Mouse (Mus musculus) WW6 (cell line): ENCODE measurements around the gene Tnfaip2.

Experiments
- DNase-seq: peaks from one replicate; pipeline ENCODE4 v3.0.0-alpha.2; 2013; ENCODE audit warnings: low read depth, low spot score

The Tnfaip2 gene

DNA sequence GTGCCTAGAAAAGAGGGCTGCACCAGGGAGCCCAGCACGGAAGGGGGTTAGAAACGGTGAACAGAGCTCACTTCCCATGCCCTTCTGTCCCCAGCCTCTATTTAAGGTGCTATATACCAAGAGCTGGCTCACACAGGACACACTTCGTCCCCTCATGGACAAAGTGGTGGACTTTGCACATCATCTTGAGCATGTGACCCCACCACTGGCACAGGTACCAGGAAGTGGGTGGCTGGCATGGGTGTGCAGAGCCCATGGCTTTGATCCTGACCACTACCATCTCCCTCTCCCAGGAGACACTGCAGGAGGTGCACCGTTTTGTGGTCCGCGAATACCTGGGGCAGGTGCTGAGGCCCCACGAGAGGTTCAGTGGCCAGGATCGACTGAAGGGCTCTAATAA is 13.9 kb upstream of the Tnfaip2 start:
- no peak for DNase-seq

- DNase-seq = no peak
Measured at GRCm38 (mm10) chr12:111428961-111429911, 13.0 kb upstream of the Tnfaip2 start.

- no peak for DNase-seq
Measured at GRCm38 (mm10) chr12:111430049-111430867, 12.0 kb upstream of the Tnfaip2 start.

- DNase-seq = no peak
Measured at GRCm38 (mm10) chr12:111430868-111431817, 11.1 kb upstream of the Tnfaip2 start.

- DNase-seq = no peak
Measured at GRCm38 (mm10) chr12:111432097-111432496, 10.2 kb upstream of the Tnfaip2 start.

DNA sequence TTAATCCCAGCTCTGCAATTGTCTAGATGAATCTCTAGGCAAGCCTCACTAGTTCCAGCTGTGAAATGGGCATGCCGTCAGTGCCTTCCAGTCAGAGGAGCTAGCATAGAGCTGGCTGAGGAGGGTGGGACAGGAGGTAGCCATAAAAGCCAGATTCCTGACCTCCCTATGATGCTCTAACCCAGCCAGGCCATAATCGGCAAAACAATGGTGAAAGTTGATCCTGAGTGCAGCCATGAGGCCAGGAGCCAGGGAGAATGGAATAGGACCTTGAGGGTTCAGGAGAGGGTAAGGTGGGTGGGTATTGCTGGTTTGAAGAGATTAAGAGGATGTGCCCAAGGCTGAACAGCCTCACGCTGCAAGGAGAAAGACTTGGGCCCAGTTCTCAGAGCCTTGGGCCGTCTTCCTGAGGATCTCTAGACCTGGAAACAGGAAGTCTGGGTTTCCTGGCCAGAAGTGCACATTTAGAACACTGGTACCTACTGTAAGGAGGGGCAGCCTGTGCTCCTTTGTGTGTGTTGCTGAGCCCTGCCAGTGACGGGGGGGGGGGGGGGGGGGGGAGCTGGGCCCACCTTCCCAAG is 9.4 kb upstream of the Tnfaip2 start:
- DNase-seq = no peak

- DNase-seq = no peak
Measured at GRCm38 (mm10) chr12:111434164-111434744, 8.0 kb upstream of the Tnfaip2 start.

- DNase-seq = no peak
Measured at GRCm38 (mm10) chr12:111434745-111435327, 7.4 kb upstream of the Tnfaip2 start.

- no peak for DNase-seq
Measured at GRCm38 (mm10) chr12:111436170-111436569, 6.1 kb upstream of the Tnfaip2 start.

GRCm38 (mm10) chr12:111436640-111437039 is 5.6 kb upstream of the Tnfaip2 start:
- DNase-seq = no peak

- DNase-seq = no peak
Measured at GRCm38 (mm10) chr12:111437222-111437900, 4.9 kb upstream of the Tnfaip2 start.

- no peak for DNase-seq
Measured at GRCm38 (mm10) chr12:111438850-111439249, 3.4 kb upstream of the Tnfaip2 start.

DNA sequence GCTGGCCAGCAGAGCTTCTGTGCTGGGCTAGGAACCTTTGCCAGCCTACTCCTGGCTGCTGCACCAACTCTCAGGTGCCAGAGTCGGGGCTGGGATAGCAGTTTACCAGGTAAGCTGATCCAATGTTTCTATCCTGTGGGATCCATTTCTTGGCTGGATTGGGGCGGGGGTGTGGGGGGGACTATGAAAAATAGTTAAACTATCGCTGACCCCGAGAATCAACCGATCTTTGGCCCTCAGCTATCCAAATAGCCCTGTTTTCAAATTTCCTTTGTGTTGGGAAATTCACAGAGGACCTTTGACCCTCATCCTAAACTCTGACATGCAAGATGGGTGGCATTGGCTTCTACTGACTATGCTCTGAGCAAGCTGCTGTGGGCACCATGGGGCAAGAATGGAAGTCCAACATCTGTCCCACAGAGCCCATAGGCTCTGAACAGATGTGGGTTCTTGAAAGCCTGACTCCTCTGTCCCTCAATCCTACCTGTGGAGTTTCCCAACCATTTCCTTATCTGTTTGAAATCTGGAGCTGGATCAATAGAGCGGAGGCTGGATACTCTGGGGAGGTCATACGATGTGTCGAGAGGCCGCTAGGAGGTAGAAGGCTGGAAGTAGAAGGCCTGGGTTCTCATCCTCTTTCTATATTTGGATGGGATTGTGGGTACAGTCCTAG is 1.4 kb upstream of the Tnfaip2 start:
- no peak for DNase-seq

GRCm38 (mm10) chr12:111441523-111441922 is 746 bp upstream of the Tnfaip2 start:
- no peak for DNase-seq

DNA sequence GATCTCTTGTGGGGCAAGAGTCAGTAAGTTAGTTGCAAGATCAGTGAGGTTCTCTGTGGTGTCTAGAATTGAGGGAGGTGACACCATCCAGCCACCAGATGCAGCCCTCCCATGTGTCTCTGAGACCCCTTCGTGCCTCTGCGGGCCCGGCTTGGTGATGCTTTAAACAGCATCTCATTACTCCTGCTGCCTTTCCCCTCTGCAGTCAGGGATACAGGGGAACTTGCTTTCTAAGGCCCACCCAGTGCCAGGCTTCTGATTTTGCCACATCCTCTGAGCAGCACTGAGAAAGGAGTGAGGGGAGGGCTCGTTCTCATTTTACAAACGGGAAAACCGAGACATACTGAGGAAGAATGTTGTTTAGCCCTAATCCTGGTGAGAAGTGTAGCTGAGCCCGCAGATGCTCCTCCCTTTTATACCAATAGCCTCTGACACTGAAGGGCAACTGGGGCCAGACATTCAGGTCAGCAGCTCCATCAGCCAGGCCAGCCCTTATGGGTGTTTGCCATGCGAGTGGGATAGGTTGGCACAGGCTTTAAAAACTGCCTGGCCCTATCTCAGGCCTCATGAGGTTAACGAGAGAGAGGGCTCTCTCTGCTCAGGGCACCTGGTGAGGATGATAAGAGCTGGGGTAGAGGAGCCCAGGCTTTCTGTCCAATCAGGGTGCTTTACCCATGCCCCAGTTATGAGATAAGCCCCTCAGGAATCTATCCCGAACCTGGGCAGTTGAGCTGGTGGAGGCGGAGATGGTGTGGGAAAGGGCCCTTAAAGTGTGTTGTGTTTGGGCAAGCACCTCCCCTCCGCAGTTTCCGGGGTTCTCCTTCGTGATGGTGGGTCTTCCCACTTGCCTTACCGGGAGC is 972 bp downstream of the Tnfaip2 start:
- DNase-seq = no peak

GRCm38 (mm10) chr12:111443921-111444831 is 1.9 kb downstream of the Tnfaip2 start:
- DNase-seq = no peak
